Mouse (Mus musculus) lung, adult 2 months (tissue): ENCODE results near the gene 4430402I18Rik.

Source experiments
- CTCF ChIP-seq: fragments of 200-500 bp; IDR thresholded peaks from 2 replicates; pipeline ENCODE4 v1.5.1; 2011; ENCODE audit warnings: mild to moderate bottlenecking, low read length, control low read depth; ENCODE audit not compliant: insufficient read depth
- POLR2A ChIP-seq: fragments of 200-500 bp; IDR thresholded peaks from 2 replicates; pipeline ENCODE4 v1.6.1; 2011; ENCODE audit warnings: low read depth, mild to moderate bottlenecking, control low read depth, low read length, borderline replicate concordance; ENCODE audit errors: extremely low read depth

- TF ChIP-seq CTCF (no peak), POLR2A (no peak)
These were observed 102.6 kb downstream of the 4430402I18Rik start for GRCm38 (mm10) chr19:28864981-28865380.
